Mouse (Mus musculus) stomach, postnatal 0 days (tissue): ENCODE results near the gene Rnf26.

Source experiments
- CTCF ChIP-seq: IDR thresholded peaks from 2 replicates; pipeline ENCODE4 v1.5.1; 2016; ENCODE audit warnings: antibody characterized with exemption, low read depth, mild to moderate bottlenecking, moderate library complexity
- EP300 ChIP-seq: optimal IDR thresholded peaks from 2 replicates; pipeline ENCODE3; 2016; ENCODE audit warnings: antibody characterized with exemption

GRCm38 (mm10) chr9:44130034-44130433 lies 16.7 kb upstream of the Rnf26 start:
- TF ChIP-seq CTCF: no peak
- TF ChIP-seq EP300: no peak
